Mouse (Mus musculus): ENCODE data around the gene Gal3st2b. TPM values are rescaled to one million over a fixed set of nuclear protein-coding genes. Genes with fewer than 3 reads are reported as not detected.
"Not testable (repeated sequence)": the region's sequence is repeated elsewhere in the genome, so short reads cannot be mapped to it uniquely, and the experiment has no call there.

Gene Gal3st2b
- total RNA-seq, 2 experiments from 2014 or later: 0.54 TPM; not detected in 1

DNA sequence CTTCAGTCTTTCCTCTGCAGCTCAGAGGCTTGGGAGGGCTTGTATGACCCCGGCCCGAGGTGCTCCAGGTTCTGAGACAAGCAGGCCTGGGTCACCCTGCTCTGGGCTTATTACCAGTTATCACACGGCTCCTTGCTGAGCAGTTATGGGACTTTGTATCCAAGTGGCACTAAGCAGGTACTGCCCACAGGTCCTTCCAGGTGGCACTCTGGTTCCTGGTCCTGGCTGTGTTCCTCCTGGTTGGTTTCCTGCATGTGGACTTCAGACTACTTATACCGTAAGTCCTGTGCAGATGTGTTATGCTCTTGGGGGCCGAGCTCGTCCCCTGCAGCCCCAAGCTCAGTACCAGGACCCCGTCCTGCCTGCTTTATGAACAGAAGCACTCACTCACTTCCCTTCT is 20.3 kb downstream of the Gal3st2b start:
- intact Hi-C loops (cut with DNase I); H3K27ac ChIP-seq; DNase-seq (ENCODE audit: extremely low spot score in 1 of 2, low spot score in 2 of 2): not testable (repeated sequence)

DNA sequence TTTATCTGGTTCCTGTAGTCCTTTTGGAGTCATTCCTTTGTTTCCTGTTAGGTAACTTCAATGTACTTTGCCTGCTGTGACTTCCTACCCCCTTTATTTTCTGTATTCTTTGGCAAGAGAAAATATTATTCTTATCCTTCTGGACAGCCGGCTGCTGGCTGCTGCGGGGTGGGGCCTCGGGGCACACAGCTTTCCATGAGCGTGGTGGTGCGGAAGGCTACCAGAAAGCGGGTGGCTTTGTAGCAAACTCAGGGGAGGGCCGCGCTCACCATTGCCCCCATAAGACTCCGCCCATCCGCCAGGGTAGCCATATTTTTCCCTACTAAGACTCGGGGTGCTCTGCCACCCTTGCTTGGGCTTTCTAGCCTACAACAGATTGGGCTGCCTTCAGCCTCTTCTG is 31.0 kb downstream of the Gal3st2b start:
- H3K4me3 ChIP-seq; H3K27ac ChIP-seq; intact Hi-C loops (cut with DNase I); DNase-seq (ENCODE audit: extremely low spot score in 1 of 2, low spot score in 2 of 2): not testable (repeated sequence)

More for the DNA sequence above, 20.3 kb downstream of the Gal3st2b start:
- not testable (repeated sequence) for H3K4me3 ChIP-seq

DNA sequence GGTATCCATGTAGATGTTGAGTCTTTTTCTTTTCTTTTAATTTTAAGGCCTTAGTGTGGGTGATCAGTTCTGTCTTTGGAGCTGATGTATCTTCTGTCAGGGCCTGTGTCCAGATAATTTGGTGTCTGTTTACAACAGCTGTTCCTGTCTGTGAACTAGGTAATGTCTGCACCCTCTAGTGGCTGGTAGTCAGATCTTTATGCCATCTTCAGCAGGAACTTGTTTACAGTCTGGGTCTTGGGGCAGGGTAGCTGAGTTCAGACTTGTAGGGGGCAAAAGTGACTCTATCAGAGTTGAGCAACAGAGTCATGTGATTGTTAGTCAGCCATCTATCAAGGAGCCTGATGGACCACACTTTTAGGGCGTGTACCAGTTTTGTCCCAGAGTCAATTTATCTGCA is 48.4 kb downstream of the Gal3st2b start:
- DNase-seq (ENCODE audit: extremely low spot score in 1 of 2, low spot score in 2 of 2): not testable (repeated sequence)

DNA sequence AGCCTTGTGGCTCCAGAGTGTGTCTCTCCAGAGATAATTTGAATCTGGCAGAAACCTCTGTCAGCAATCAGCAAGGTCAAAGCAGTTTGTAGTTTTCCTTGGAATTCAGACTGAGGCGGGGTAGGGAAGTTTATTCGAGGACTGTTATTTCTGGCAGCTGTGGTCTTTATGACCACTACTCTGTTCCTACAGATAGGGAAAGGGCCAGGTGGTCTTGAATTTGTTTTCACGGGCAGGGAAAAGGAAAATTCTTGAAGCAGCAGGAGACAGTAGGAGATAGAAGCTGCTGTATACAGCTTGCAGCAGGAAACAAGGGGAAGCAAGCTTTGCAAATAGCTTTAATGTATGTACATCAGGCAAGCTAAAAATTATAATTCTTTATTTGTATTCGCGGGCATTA is 52.3 kb downstream of the Gal3st2b start:
- intact Hi-C loops (cut with DNase I); H3K4me3 ChIP-seq; DNase-seq (ENCODE audit: extremely low spot score in 1 of 2, low spot score in 2 of 2); H3K27ac ChIP-seq: not testable (repeated sequence)

More for the DNA sequence above, 48.4 kb downstream of the Gal3st2b start:
- H3K27ac ChIP-seq, H3K4me3 ChIP-seq: not testable (repeated sequence)
- intact Hi-C loops (cut with DNase I): loop anchor here (10.0 kb wide), 1 partner anchor 72 kb away; no protein-coding TSS in a partner anchor

DNA sequence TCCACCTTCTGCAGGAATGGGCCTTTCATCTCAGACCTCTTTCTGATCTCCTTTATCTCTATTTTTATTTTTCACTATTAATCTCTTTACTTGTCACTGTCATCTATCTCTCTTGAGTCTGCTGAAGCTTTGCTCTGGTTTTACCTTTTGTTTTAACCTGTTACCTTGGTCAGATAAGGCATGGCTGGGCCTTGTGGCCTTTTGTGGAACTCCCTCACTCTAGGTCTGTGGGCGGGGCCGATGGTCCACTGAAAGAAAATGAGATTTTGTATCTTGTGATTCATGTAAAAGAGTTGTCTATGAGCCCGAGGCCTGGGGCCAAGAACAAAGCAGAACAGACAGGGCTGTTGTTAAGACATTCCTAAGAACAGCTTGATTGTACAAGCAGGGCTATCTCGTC is 52.7 kb downstream of the Gal3st2b start:
- intact Hi-C loops (cut with DNase I); DNase-seq (ENCODE audit: extremely low spot score in 1 of 2, low spot score in 2 of 2); H3K4me3 ChIP-seq; H3K27ac ChIP-seq: not testable (repeated sequence)

DNA sequence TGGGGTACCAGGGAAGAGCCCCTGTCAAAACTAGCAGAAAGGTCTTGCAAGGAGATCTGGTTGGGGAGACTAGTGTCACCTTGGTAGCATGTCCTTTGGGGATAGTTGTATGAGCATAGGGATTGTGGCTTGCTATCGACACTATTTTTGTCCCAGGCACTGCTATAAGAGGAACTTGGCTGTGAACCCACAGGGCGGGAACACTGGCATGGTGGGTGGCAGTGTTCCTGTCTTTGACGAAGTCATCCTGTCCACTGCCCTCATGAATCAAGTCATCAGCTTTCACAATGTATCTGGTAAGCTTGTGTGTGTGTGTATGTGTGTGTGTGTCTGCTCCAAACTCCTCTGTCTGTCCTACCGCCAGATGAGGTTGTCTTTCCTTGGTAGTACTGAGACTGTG is 57.7 kb downstream of the Gal3st2b start:
- DNase-seq (ENCODE audit: extremely low spot score in 1 of 2, low spot score in 2 of 2); H3K4me3 ChIP-seq; intact Hi-C loops (cut with DNase I); H3K27ac ChIP-seq: not testable (repeated sequence)

DNA sequence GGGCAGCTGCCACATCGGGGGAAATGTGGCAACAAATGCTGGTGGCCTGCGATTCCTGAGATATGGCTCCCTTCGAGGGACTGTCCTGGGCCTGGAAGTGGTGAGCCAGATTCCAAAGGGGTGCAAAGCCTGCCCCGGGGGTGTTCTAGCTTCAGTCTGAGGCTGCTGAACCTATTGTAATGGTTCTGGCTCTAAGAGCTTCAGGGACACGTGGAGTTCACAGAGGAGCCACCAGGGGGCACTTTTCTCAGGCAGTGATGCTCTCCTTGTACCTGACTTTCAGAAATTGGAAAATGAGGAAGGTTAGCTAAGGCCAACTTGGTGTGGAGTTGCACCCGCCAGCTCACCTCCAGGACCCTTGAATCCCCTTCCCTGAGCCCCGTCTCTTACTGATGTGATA is 60.2 kb downstream of the Gal3st2b start:
- intact Hi-C loops (cut with DNase I); H3K4me3 ChIP-seq; H3K27ac ChIP-seq; DNase-seq (ENCODE audit: extremely low spot score in 1 of 2, low spot score in 2 of 2): not testable (repeated sequence)

DNA sequence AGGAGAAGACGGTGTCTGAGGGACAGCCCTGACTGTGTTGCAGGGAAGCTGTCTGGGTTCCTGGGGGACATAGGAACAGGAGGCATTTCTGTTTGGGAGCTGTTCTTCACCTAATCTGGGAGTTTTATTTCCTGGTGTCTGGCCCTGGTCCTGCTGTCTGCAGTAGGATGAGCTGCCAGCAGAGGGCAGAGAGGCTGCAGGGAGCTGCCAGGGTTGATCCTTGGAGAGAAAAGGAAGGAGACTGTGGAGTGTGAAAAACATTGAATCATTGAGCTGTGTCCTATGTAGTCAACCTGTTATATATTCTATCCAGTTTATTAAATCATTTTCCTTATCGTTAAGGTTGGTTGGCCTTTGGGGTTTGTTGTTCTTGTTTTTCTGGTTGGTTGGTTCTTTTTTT is 62.8 kb downstream of the Gal3st2b start:
- DNase-seq (ENCODE audit: extremely low spot score in 1 of 2, low spot score in 2 of 2); intact Hi-C loops (cut with DNase I); H3K27ac ChIP-seq; H3K4me3 ChIP-seq: not testable (repeated sequence)

DNA sequence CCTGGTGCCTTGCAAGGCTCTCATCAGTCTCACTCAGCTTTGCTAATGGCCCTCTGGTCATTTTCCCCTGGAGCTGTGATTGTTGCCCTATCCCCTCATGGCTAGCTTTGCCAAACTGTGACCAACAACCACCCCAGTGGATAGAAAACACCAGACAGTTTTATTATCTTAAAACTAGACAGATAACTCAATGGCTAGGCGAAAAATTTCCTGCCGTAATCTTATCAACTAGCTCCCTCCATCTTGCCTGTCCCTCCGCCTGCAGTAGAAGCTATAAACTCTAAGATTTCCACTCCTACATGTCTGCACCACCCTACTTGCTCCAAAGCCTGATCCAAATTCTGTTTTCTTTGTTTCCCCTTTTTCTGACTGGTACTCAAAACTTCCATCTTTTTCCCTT is 68.1 kb downstream of the Gal3st2b start:
- no peak for TF ChIP-seq CTCF (IDR thresholded peaks at IDR 0.05)
- intact Hi-C loops (cut with DNase I): loop anchor here (5.0 kb wide), 2 partner anchors 41 to 91 kb away; no protein-coding TSS in a partner anchor

DNA sequence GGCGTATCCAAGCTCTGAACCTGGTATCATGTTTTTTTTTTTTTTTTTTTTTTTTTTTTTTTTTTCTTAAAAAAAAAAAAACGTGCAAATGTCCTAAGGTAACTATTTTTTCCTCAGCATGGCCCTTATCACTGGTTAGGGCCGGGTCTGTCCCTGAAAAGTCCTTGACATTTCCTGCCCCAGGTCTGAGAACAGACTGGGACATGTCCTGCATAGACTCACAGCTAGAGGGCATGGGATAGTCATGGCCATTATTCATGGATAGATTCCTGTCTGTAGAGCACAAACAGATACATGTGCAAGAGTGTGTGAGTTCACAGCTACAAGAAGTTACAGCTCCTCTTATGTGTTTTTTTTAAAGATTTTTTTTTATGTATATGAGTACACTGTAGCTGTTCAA is 70.7 kb downstream of the Gal3st2b start:
- Histone ChIP-seq H3K4me3 (no peak overlapping the region), H3K27ac (no peak overlapping the region)
- DNase-seq (ENCODE audit: extremely low spot score in 1 of 2, low spot score in 2 of 2): no peak
- TF ChIP-seq CTCF (IDR thresholded peaks at IDR 0.05): no peak; the same call in 1 of the 2 replicates
- intact Hi-C loops (cut with DNase I): loop anchor here (5.0 kb wide), 2 partner anchors 39 to 89 kb away; no protein-coding TSS in a partner anchor

More for the DNA sequence above, 68.1 kb downstream of the Gal3st2b start:
- no peak for DNase-seq (ENCODE audit: extremely low spot score in 1 of 2, low spot score in 2 of 2)
- Histone ChIP-seq H3K27ac (no peak overlapping the region), H3K4me3 (no peak overlapping the region)

DNA sequence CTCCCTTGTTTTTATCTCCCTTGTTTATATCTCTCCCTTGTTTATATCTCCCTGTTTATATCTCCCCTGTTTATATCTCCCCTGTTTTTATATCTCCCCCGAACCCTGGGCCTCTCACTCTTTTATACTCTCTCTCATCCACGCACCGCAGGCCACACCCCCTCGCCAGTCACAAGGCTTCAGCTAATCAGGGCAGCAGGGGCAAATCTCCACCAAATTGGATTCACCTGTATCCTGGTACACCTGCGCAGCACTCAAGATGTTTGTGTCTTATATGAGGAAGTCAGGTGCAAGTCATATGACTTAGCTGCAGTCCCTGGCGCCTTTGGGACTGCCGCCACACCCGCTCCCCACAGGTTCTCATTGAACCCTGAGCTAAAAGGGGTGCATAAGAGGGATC is 72.1 kb downstream of the Gal3st2b start, which contains the start of gene Gal3st2c:
Gene Gal3st2c, plus strand, starts transcription at position 301 of the 400 bp plus-strand sequence.
- intact Hi-C loops (cut with DNase I); H3K4me3 ChIP-seq; DNase-seq (ENCODE audit: extremely low spot score in 1 of 2, low spot score in 2 of 2); H3K27ac ChIP-seq: not testable (repeated sequence)

DNA sequence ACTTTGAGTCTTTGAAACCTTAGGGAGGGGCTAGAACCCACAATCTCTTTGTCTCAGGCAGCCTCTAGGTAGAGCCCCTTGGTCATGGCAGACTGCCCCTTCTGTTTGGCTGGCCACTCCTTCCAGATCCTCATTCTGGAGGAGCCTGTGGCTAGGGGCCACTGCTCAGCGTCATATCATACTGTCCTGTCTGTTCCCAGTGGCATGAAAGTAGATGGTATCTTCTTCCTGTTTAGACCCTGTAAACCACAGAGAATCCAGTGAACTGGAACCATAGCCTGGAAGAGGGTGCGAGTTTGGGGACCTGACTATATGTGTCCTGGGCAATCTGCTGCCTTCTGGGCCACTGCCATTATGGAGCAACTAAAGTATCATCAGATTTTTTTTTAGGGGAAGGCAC is 73.0 kb downstream of the Gal3st2b start:
- H3K27ac ChIP-seq; intact Hi-C loops (cut with DNase I); H3K4me3 ChIP-seq; DNase-seq (ENCODE audit: extremely low spot score in 1 of 2, low spot score in 2 of 2): not testable (repeated sequence)

DNA sequence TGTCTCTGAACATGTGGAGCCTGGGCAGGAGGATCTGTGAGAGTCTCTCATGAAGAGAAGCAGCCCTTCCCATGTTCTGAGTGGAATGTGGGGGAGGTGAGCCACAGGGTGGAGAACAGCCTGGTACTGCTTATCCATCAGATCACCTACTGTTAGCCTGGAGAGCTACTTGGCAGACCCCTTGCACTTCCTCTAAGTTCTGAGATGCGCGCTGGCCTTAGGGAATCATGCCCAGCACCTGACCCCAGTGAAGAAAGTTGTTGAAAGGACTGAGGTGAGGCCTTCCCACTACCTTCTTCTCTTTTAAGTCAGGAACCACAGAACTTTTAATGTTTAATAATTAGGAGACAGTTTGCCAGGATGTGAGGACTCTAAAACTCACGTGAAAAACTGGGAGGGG is 73.4 kb downstream of the Gal3st2b start:
- H3K27ac ChIP-seq; intact Hi-C loops (cut with DNase I); DNase-seq (ENCODE audit: extremely low spot score in 1 of 2, low spot score in 2 of 2); H3K4me3 ChIP-seq: not testable (repeated sequence)

Other genes with a start within 250 kb of the Gal3st2b start
- 10 to 100 TPM; 33.2 to 35.8 TPM for gene Bok, start 232.7 kb upstream of the Gal3st2b start, total RNA-seq (2021)
- 10 to 100 TPM; 79.7 to 89.7 TPM for gene Atg4b, start 166.8 kb upstream of the Gal3st2b start, total RNA-seq (2021)
- 10 to 100 TPM; 42.0 to 44.4 TPM for gene Thap4, start 163.4 kb upstream of the Gal3st2b start, total RNA-seq (2021)
- gene Dtymk, start 116.4 kb upstream of the Gal3st2b start, total RNA-seq (2021): 10 to 100 TPM; 50.8 to 52.5 TPM
- gene Ing5, start 114.3 kb upstream of the Gal3st2b start, total RNA-seq (2021): 10 to 100 TPM; 12.8 to 15.2 TPM
- gene D2hgdh, start 93.4 kb upstream of the Gal3st2b start, total RNA-seq (2021): 10 to 100 TPM; 12.6 to 14.2 TPM
- under 1 TPM in 1 of 2 experiments, not detected in 1; 0.16 TPM for gene Gal3st2, start 57.0 kb upstream of the Gal3st2b start, total RNA-seq (2021)
- gene Gal3st2c, start 72.2 kb downstream of the Gal3st2b start, total RNA-seq (2021): under 1 TPM; 0.05 TPM
- gene Neu4, start 102.1 kb downstream of the Gal3st2b start, total RNA-seq (2021): 1 to 10 TPM; 7.1 to 7.3 TPM
- gene Pdcd1, start 134.2 kb downstream of the Gal3st2b start, total RNA-seq (2021): not detected